Mouse (Mus musculus) CH12F3 (cell line): ENCODE results near the gene Gm28038.

Experiments
- in situ Hi-C: fragments of 300-500 bp; cut with MboI; formaldehyde crosslinking; loops from 2 replicates; pipeline ENCODE4 v1.14.3; 2020; ENCODE audit warnings: low sequenced_read_pairs

The Gm28038 gene

DNA sequence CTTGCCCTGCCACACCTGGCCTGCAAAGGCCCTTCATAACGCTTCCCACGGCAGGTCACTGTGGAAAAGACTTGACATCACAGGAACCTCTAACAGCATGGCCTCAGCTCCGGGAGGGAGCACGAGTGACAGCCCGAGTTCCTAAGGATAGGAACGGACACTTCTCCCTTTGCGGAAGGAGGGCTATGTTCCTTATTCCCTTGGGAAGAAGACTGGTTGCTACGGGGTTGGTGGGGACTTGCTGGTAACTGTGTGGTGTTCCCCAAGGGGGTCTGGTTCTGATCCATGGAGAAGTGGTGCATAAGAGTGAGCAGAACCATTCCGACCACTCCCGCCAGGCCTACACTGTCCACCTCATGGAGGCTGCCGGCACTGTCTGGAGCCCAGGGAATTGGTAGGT, at the start of gene Gm28038:
Gene Gm28038 (plus strand): TSS at position 301 of the 400 bp plus-strand sequence.
- in situ Hi-C loops, result no loop called here

DNA sequence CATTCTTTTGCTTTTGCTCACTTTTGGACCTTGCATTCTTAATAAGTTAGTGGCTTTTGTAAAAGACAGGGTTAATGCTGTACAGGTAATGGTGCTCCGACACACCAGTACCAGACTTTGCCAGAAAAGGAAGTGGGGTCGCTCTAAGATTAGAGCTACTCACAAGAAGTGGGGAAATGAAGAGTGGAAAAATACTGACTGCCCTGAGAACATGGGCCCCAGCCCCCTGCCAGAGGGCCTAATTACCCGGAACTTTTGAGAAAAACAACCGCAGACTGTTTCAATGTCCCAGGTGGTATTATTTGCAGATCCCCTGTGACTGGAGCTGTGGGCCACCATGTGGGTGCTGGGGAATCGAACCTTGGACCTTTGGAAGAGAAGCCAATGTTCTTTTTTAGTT, 45.2 kb upstream of the Gm28038 start:
- in situ Hi-C loops, result no loop called here

DNA sequence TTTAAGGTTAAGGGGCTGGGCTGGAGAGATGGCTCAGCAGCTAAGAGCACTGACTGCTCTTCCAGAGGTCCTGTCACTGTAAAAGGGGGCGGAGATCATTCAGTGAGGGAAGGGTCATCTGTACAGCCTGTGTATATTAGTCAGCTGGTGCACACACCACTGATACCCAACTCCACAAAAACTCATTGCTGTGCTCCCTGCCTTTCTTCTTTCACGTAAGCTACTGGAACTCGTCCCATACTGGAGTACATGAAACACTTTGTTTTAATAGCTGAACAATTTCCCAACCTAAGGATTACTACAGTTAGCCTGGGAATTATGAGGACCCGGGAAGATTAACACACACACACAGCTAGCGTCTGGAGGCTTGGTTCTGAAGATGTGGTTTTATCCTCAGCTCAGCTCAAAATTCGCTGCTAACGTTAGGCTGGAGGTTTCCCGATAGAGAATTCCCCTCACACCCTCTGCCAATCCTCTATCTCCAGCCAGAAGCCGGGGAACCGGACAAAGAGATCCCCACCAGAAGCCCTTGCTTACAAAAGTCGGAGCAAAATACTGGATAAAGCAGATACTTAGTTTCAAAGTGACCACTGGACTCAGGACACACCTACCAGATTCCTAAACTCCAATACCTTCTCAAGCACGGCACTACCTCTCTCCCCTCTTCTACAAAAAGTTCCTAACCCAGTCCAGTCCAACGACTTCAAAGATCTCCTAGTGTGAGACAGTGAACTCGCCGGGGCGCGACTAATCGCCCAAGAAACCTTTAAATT, 44.2 kb upstream of the Gm28038 start:
- in situ Hi-C loops, result no loop called here

DNA sequence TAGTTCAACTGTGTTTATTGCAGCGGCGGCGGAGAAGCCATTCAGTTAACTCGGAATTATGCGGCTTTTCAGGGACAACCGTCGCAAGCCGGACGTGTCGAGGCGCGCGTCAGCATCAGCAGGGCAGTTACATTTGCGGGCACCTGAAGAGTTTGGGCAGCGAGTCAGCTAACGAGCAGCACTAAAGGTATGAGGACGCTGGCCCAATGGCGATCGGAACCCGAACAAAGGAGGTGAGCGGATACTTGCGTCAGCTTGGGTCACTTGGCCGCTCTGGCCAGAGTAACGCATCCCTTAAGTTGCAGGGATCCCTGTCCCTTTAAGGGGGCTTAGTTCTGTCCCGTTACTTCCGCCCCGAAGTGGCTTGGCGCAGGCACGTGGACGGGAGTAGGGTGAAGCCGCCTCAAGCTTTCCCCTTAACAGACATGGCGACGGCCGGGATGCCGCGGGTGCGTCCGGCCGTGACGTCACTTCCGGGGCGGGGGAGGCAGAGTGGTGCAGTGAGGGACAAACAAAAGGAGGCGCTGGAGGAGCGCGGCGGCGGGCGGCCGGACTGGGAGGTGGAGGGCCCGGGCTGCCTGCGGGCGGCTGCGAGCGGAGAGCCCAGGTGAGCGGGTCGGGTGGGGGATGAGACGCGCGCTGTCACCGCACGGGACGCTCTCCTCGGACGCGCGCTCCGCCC, 43.5 kb upstream of the Gm28038 start, which contains the start of gene Lrrc8a:
Gene Lrrc8a (plus strand): TSS at position 517 of the 682 bp plus-strand sequence.
- in situ Hi-C loops, result no loop called here

DNA sequence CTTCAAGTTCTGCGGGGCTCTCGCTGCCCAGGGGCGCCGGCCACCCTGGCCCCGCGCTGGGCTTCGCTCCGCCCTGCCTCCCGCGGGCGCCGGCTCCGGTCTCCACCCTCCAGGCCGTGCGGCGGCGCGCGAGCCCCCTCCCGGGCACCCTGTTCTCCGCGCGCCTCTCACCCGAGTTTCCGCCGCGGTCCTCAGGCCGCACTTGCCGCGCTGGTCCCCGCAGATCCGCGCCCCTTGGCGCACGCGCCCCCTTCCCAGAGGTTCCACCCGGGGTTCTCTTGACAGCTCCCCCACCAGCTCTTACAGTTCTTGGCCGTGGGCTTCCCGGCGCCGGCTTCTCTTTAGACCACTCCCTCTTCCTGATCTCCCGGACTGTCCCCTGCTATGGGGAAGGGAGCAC, 43.0 kb upstream of the Gm28038 start:
- in situ Hi-C loops, result no loop called here

DNA sequence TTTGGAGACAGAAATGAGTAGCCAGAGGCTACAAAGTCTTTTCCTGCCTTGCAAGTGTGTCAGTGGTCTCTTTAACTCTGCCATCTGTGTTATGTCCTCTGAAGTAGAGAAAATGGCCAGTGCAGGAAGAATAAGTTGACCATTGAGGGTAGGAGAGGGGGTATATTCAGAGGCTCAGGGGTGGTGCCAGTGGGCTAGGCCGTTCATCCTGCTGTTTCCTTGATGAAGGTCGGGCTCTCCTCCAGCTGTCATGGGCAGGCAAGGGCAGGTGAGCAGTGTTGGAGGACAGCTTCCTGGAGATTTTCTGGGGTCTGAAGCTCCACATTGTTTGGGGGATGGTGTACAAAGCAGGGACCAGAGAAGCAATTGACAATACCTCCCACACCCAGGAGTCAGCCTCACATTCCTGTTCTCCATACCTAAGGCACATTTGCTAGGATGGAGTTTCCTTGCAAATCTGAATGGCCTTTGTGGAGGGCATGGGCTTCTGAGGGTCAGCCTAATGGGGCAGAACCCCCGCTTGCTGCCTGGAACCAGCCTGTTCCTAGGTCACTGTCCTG, 41.9 kb upstream of the Gm28038 start:
- in situ Hi-C loops, result no loop called here

DNA sequence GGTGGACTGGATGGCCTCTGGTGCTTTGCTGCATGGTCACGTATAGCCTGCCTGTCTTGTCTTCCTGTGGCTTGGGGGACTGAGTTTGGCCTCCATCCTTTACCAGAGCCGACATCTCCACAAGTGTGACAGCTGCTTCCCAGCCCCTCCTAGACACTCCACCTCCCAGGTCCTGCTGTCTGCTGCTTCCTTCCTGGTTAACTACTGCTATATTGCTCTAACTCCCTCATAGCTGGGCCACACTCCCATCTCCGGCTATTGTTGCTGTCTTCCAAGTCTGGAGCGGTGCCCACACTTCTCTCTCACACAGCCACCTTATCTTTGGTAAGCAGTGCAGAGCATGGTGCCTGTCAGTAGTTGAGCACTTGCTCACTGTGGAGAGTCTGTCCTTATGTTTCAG, 41.1 kb upstream of the Gm28038 start:
- in situ Hi-C loops, result no loop called here

DNA sequence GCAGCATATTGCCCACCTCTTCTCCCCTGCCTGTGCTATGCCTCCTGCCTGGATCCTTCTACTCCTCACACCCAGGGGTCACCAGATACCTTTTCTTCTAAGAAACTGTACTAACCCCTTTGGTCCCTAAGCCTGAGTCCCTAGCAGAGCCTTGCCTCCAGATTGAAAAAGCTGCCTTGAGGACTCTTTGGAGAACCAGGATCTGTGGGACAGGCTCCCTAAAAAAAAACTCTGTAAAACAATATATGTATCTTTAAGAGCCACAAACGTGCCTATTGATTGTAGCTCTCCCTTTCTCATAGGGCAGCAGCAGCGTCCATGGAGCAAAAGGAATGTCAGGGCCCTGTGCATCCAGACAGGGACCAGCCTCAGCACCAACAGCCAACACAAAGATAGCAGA, 40.6 kb upstream of the Gm28038 start, which contains the start of gene Gm28035:
Gene Gm28035 (plus strand): TSS at position 301 of the 400 bp plus-strand sequence.
- in situ Hi-C loops, result no loop called here

DNA sequence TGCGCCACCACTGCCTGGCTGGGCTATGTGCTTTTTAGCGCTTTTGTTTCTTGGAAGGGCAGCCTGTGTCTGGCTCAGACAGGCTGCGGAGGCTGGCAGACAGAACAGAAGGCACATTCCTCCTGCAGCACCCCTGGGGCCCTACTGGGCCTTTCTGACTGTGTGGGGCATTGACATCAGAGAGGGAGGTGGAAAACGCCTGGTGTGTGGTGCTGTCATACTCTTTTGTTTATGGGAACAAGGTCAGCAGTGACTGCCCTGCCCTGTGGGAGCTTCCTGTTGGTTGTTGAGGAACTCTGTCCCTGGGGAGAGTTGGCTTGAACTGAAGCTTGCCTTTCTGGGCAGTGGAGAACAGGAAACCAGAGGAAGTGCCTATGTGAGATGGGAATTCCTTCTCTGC, 38.3 kb upstream of the Gm28038 start:
- in situ Hi-C loops, result no loop called here

DNA sequence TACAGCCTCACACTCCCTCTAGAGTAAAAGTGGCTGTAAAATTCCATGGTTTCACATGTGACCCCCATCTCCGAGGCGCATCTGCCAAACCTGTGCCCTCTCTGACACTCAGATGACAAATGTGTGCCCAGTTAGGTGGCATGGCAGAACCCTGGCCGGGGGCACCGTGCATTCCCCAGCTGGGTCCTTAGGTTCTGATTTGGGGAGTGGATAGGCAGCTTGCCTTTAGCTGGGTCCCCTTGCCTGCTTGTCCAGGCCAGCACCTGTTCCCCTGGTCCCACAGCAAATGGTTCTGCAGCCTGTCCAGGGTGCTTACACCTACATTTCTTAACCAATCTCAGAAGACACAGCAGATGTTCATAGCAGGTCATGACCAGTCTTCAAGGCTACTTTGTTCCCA, 37.5 kb upstream of the Gm28038 start:
- in situ Hi-C loops, result no loop called here

DNA sequence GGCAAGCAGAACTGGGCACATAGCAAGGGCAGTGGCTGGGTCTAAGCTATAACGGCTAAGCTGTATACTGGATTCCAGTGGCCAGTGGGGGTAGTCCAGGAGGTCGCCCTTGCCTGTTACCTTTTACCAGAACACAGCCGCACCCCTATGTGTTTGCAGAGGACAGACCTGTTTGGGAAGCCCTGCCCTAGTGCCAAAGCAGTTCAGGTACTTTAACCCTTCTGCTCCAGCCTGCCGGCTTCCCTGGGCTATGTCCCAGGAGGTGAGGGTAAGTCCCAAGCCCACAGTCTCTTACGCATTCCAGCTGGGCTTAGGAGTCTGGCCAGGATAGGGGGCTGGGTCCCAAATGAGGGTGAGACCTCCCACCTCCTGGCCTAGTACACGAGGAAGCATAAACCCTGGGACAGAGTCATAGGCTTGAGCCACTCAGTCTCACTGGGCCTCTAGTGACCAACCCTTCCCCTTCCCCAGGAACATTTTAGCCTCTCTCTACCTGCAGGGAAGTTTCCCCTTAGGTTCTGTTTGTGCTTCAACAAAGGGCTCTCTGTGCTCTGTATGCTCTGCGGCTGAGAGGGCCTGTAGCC, 36.2 kb upstream of the Gm28038 start:
- in situ Hi-C loops, result no loop called here

DNA sequence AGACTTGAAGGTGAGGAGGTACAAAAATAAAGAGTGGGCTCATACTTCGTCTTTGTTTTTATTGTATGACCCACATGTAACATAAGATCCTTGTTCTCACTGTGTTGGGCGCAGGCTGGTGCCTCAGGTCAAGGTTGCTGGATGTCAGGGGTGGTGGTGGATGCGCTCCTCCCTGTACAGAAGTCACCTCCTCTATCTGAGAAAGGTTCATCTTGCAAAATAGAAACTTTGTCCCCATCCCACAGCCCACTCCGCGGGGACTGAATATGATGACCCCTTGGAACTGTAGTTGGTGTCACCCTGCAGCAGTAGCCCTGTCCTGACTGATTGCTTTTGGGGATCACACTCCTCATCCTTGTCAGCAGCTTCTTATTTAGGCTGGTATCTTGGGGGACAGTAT, 33.8 kb upstream of the Gm28038 start:
- in situ Hi-C loops, result no loop called here

DNA sequence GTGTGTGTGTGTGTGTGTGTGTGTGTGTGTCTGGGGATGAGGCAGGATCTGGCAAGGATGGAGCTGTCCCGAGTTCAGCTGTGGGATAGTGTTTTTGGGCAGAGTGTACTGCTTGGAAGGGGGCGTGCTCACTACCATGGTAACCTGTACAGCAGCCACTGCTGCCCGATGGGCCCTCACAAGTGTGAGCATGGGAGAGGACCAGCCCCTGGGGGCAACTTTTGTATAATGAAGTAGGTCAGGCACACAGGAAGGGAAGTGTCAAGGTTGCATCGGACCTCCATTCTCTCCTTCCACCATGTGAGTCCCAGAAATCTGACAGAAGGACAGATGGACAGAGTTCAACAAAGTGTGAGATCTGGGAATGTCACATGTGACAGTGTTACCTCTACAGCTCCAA, 33.2 kb upstream of the Gm28038 start:
- in situ Hi-C loops, result no loop called here

DNA sequence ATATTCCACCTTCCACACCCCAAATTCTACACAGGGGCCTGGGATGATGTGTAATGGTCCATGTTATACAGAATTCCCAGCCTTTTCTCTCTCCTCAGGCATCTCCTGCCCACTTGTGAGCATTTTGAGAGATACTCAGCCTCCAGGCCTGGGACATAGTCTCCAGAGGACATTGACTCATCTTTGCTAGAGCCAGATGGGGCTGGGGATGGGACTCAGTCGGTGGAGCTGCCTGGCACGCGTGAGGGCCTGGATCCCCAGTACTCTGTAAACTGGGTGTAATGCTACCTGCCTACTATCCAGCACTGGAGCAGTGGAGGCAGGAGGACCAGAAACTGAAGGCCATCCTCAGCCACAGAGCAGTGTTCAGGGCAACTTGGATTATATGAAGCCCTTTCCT, 31.7 kb upstream of the Gm28038 start:
- in situ Hi-C loops, result no loop called here

DNA sequence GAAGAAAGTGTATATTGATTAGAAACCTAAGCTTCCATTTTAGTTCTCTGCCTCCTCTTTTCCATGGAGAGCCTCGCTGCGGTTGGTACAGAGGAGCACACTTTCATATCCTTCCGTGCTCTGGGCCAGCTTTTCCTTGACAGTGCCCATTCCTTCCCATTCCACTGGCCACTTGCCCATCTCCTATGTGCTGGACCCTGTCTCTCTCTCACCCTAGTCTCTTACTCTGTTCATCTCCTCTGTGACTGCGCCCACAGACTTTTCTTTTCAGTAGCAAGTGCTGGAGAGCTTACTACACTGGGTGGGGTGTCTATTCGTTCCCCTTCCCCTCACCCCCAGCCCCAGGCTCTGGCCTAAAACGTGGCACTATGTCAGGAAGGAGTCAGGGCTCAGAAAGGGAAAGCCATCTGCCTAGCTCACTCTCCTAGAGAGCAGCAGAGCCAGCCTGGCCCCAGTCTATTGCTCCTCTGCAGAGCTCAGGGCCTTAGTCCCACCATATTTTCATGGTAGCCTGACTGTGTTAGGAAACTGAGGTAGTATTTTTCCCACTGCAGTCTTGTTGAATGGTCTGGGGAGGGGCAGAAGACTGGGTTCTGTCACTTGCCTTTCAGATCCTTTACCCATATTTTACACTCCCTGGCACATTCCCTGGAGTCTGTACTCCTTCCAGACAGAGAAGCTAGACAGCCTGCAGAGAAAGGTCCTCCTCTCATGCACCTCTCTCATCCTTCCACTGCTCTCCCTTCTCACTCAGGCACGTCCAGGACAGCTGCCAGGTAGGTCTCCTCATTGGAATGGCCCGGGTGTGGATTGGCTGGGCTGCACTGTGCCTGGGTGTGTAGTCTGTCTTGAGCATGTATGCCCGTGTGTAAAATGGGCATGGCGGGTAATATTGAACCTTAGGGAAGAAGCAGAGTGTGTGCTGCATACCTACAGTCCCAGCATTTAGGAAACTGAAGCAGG, 30.4 kb upstream of the Gm28038 start:
- in situ Hi-C loops, result no loop called here

DNA sequence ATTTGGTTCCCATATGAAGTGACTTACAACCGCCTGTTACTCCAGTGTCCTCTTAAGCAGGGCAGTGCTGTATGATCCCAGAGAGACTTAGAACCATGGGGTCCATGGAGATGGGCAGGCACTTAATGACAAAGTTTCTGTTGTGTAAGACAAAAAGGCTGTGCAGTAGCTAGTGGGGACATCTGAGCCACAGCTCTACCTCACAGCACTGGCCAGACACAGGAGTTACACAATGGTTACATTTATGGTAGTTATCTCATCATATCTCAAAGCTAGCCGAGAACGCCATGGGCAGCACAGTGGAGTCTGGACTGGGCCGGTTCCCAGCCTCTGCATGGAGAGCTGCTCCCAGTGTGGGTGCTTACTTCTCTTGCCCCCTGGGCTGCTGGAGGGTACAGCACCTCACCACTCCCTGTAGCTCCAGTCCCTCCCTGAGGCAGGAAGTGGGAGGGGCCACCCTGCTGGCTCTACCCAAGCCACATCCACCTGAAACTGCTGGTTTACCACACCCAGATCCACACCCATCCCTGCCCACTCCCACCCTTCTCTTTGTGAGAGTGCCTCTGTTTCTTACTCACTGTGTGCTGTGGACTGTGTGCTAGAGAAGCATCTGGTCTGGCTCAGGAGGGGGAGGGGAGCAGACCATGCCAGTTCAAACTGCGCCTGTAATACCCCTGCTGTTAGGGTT, 29.3 kb upstream of the Gm28038 start:
- in situ Hi-C loops, result no loop called here

DNA sequence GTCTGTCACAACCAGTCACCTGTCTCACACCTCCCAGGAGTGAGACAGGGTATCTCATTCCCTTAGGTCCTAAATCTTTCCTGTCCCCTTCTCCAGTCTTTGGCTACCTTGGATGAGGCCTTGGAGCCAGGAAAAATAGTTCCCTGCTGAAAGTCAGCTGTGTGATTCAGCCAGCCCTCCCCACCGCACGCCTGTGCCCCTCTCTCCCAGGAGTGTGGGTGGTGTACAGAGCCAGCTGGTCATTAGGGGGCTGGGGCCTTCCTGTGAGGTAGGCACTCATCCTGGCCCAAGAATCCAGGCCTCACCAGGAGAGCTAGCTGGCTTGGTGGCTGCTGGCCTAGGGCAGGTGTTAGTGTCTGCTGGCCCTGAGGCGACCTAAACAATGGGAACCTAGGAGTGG, 28.3 kb upstream of the Gm28038 start:
- in situ Hi-C loops, result no loop called here

DNA sequence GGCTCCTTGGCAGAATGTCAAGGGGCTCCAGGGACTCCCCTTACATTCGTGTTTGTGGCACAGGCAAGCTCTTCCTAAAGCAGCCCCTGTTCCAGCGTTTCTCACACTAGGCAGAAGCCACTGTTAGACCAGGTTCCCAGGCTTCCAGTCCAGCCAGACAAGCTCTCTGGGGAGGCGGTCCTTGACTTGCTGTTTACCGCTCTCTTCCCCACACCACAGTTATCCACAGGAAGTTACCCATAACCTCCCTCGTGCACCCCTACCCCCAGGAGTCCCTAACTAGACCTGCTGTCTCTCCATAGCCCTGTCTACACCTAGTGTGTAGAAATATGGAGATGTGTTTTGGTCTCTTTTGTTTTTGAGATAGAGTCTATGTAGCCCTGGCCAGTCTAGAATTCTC, 27.0 kb upstream of the Gm28038 start:
- in situ Hi-C loops, result no loop called here

DNA sequence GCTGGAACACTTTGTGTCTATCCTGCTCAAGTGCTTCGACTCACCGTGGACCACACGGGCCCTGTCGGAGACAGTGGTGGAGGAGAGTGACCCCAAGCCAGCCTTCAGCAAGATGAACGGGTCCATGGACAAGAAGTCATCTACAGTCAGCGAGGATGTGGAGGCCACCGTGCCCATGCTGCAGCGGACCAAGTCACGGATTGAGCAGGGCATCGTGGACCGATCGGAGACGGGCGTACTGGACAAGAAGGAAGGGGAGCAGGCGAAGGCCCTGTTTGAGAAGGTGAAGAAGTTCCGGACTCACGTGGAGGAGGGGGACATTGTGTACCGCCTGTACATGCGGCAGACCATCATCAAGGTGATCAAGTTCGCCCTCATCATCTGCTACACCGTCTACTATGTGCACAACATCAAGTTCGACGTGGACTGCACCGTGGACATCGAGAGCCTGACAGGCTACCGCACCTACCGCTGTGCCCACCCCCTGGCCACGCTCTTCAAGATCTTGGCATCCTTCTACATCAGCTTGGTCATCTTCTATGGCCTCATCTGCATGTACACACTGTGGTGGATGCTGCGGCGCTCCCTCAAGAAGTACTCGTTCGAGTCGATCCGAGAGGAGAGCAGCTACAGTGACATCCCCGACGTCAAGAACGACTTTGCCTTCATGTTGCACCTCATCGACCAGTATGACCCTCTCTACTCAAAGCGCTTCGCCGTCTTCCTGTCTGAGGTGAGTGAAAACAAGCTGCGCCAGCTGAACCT, 25.0 kb upstream of the Gm28038 start:
- in situ Hi-C loops, result no loop called here
